Mouse (Mus musculus): Measurements from ENCODE around the gene Fgfr2.

- TF ChIP-seq ZNF384 (IDR thresholded peaks at IDR 0.05; ENCODE audit: low read depth, low read length), result no peak
- no peak for TF ChIP-seq MAFK (IDR thresholded peaks at IDR 0.05; ENCODE audit: insufficient read depth, low read depth, low read length)
- TF ChIP-seq CHD2 (IDR thresholded peaks at IDR 0.05; ENCODE audit: low read depth, low read length), result no peak
These were observed 564.9 kb downstream of the Fgfr2 start for GRCm38 (mm10) chr7:132558141-132558736.
